Mouse (Mus musculus) neural tube, embryonic 12.5 days (tissue): Measurements from ENCODE around the gene Mxi1. TPM values are rescaled to one million over a fixed set of nuclear protein-coding genes. Genes with fewer than 3 reads are reported as not detected.

Experiments used
- ATAC-seq: fragments of 200-750 bp; cut with Nextera tagmentation; 2 replicates; pipeline ENCODE4 v1.8.0; 2017; ENCODE audit warnings: low read depth, mild to moderate bottlenecking, moderate TSS enrichment, moderate library complexity; ENCODE audit not compliant: low FRiP score
- H3K27ac ChIP-seq: fragments of 300-500 bp; sonication (generic); 2 replicates; pipeline ENCODE4 v1.5.1; 2016
- H3K27me3 ChIP-seq: fragments of 300-500 bp; sonication (generic); replicated peaks from 2 replicates; pipeline ENCODE4 v1.6.1; 2016; ENCODE audit warnings: mild to moderate bottlenecking
- H3K36me3 ChIP-seq: fragments of 300-500 bp; sonication (generic); 2 replicates; pipeline ENCODE4 v1.6.1; 2016; ENCODE audit warnings: mild to moderate bottlenecking
- H3K4me1 ChIP-seq: fragments of 300-500 bp; sonication (generic); 2 replicates; pipeline ENCODE4 v1.6.1; 2016
- H3K4me2 ChIP-seq: fragments of 300-500 bp; sonication (generic); replicated peaks from 2 replicates; pipeline ENCODE4 v1.6.1; 2016; ENCODE audit warnings: mild to moderate bottlenecking
- H3K4me3 ChIP-seq: fragments of 300-500 bp; sonication (generic); 2 replicates; pipeline ENCODE4 v1.5.1; 2016
- H3K9ac ChIP-seq: fragments of 300-500 bp; sonication (generic); 2 replicates; pipeline ENCODE4 v1.6.1; 2016; ENCODE audit warnings: mild to moderate bottlenecking
- H3K9me3 ChIP-seq: fragments of 300-500 bp; sonication (generic); 2 replicates; pipeline ENCODE4 v1.6.1; 2016; ENCODE audit warnings: mild to moderate bottlenecking
- WGBS: fragments of 180-500 bp; shearing (Covaris S2); methylation state at CpG from one replicate; pipeline ENCODE4 v1.1.7; 2016; 5-methylcytosine and 5-hydroxymethylcytosine counted together
- polyA plus RNA-seq: library from polyadenylated mRNA; unstranded; fragments of >200 nt; fragmentation: Nextera tagmentation; extraction: Ambion mirVana; gene quantifications from 2 replicates; pipeline ENCODE4 v1.2.1, GENCODE M21; 2016

The Mxi1 gene
- polyA plus RNA-seq, 1 experiment from 2014 or later = 74.8 TPM

- no peak overlapping the region for H3K4me2 ChIP-seq
- no peaks in the 10 kb centered on the region for H3K9me3 ChIP-seq
- no peak overlapping the region for H3K9ac ChIP-seq
- no peaks in the 10 kb centered on the region for H3K36me3 ChIP-seq
- H3K27me3 ChIP-seq = no peaks in the 10 kb centered on the region
- H3K4me1 ChIP-seq = peaks cover 11% of the 10 kb centered on the region; the same call in 1 of the 2 replicates
- WGBS = 82% methylated on average over 15 of the region's 15 CpGs
- no peak overlapping the region for H3K4me3 ChIP-seq
- no peak overlapping the region for H3K27ac ChIP-seq
- no peak for ATAC-seq
These were observed 103.5 kb downstream of the Mxi1 start for GRCm38 (mm10) chr19:53413617-53414380.

- Histone ChIP-seq H3K4me2 (no peak overlapping the region), H3K9ac (no peak overlapping the region), H3K27me3 (no peaks in the 10 kb centered on the region), H3K27ac (no peak overlapping the region), H3K4me3 (no peak overlapping the region), H3K9me3 (no peaks in the 10 kb centered on the region), H3K36me3 (no peaks in the 10 kb centered on the region), H3K4me1 (peaks cover 11% of the 10 kb centered on the region; the same call in 1 of the 2 replicates)
- no peak for ATAC-seq
- WGBS = 88% methylated on average over 11 of the region's 11 CpGs
These were observed 104.3 kb downstream of the Mxi1 start for GRCm38 (mm10) chr19:53414650-53415049.

GRCm38 (mm10) chr19:53415198-53415597 is 104.9 kb downstream of the Mxi1 start:
- no peak for ATAC-seq
- no peaks in the 10 kb centered on the region for H3K27me3 ChIP-seq
- H3K9me3 ChIP-seq = no peaks in the 10 kb centered on the region
- H3K4me1 ChIP-seq = peaks cover 11% of the 10 kb centered on the region; the same call in 1 of the 2 replicates
- WGBS = 90% methylated on average over 17 of the region's 17 CpGs
- no peaks in the 10 kb centered on the region for H3K36me3 ChIP-seq
- no peak overlapping the region for H3K27ac ChIP-seq
- H3K4me2 ChIP-seq = no peak overlapping the region
- H3K4me3 ChIP-seq = no peak overlapping the region
- H3K9ac ChIP-seq = no peak overlapping the region

- Histone ChIP-seq H3K4me3 (no peak overlapping the region), H3K36me3 (no peaks in the 10 kb centered on the region), H3K27me3 (no peaks in the 10 kb centered on the region), H3K9ac (no peak overlapping the region), H3K9me3 (no peaks in the 10 kb centered on the region), H3K4me2 (no peak overlapping the region), H3K27ac (no peak overlapping the region), H3K4me1 (peaks cover 13% of the 10 kb centered on the region)
- 43% methylated on average over 5 of the region's 5 CpGs for WGBS
- ATAC-seq = no peak
These were observed 109.5 kb downstream of the Mxi1 start for GRCm38 (mm10) chr19:53419834-53420233.

- Histone ChIP-seq H3K27me3 (no peaks in the 10 kb centered on the region), H3K36me3 (no peaks in the 10 kb centered on the region), H3K9me3 (no peaks in the 10 kb centered on the region), H3K27ac (no peak overlapping the region), H3K4me3 (peak overlapping the region; percentile 31), H3K9ac (0 out of 2 replicates have a peak overlapping the region, but pooled peaks have one; percentile 8), H3K4me1 (peaks cover 13% of the 10 kb centered on the region), H3K4me2 (peak overlapping the region; percentile 68)
- ATAC-seq = peak; percentile 98
- WGBS = under 1% methylated on average over 19 of the region's 19 CpGs
These were observed 110.7 kb downstream of the Mxi1 start for GRCm38 (mm10) chr19:53420924-53421582.

GRCm38 (mm10) chr19:53421583-53422188 is 111.4 kb downstream of the Mxi1 start:
- Histone ChIP-seq H3K9ac (no peak overlapping the region), H3K4me3 (peak overlapping the region; percentile 31), H3K27ac (no peak overlapping the region), H3K4me1 (peaks cover 13% of the 10 kb centered on the region), H3K27me3 (no peaks in the 10 kb centered on the region), H3K4me2 (peak overlapping the region; percentile 68), H3K36me3 (no peaks in the 10 kb centered on the region), H3K9me3 (no peaks in the 10 kb centered on the region)
- peak; percentile 37 for ATAC-seq
- WGBS = under 1% methylated on average over 6 of the region's 6 CpGs

- H3K4me2 ChIP-seq = no peak overlapping the region
- no peak overlapping the region for H3K4me3 ChIP-seq
- H3K4me1 ChIP-seq = peaks cover 13% of the 10 kb centered on the region
- H3K36me3 ChIP-seq = no peaks in the 10 kb centered on the region
- no peak overlapping the region for H3K9ac ChIP-seq
- ATAC-seq = no peak
- 71% methylated on average over 18 of the region's 18 CpGs for WGBS
- H3K9me3 ChIP-seq = no peaks in the 10 kb centered on the region
- no peaks in the 10 kb centered on the region for H3K27me3 ChIP-seq
- H3K27ac ChIP-seq = no peak overlapping the region
These were observed 112.3 kb downstream of the Mxi1 start for GRCm38 (mm10) chr19:53422358-53423308.

- Histone ChIP-seq H3K36me3 (no peaks in the 10 kb centered on the region), H3K9me3 (no peaks in the 10 kb centered on the region), H3K4me1 (peaks cover 13% of the 10 kb centered on the region), H3K27ac (no peak overlapping the region), H3K27me3 (no peaks in the 10 kb centered on the region), H3K4me2 (no peak overlapping the region), H3K9ac (no peak overlapping the region), H3K4me3 (no peak overlapping the region)
- ATAC-seq = no peak
- 21% methylated on average over 18 of the region's 19 CpGs for WGBS
These were observed 113.0 kb downstream of the Mxi1 start for GRCm38 (mm10) chr19:53423341-53423753.

- H3K9ac ChIP-seq = no peak overlapping the region
- no peak for ATAC-seq
- no peaks in the 10 kb centered on the region for H3K27me3 ChIP-seq
- 68% methylated on average over 17 of the region's 17 CpGs for WGBS
- no peak overlapping the region for H3K4me2 ChIP-seq
- no peak overlapping the region for H3K27ac ChIP-seq
- no peak overlapping the region for H3K4me3 ChIP-seq
- peaks cover 13% of the 10 kb centered on the region for H3K4me1 ChIP-seq
- H3K9me3 ChIP-seq = no peaks in the 10 kb centered on the region
- no peaks in the 10 kb centered on the region for H3K36me3 ChIP-seq
These were observed 113.6 kb downstream of the Mxi1 start for GRCm38 (mm10) chr19:53423816-53424465.

- Histone ChIP-seq H3K27me3 (no peaks in the 10 kb centered on the region), H3K9me3 (no peaks in the 10 kb centered on the region), H3K4me1 (peaks cover 13% of the 10 kb centered on the region), H3K4me3 (no peak overlapping the region), H3K4me2 (no peak overlapping the region), H3K27ac (no peak overlapping the region), H3K36me3 (no peaks in the 10 kb centered on the region), H3K9ac (no peak overlapping the region)
- 68% methylated on average over 18 of the region's 18 CpGs for WGBS
- no peak for ATAC-seq
These were observed 114.3 kb downstream of the Mxi1 start for GRCm38 (mm10) chr19:53424629-53425028.
